Mouse (Mus musculus): ENCODE data around the gene Kifc1.

Kifc1 gene

DNA sequence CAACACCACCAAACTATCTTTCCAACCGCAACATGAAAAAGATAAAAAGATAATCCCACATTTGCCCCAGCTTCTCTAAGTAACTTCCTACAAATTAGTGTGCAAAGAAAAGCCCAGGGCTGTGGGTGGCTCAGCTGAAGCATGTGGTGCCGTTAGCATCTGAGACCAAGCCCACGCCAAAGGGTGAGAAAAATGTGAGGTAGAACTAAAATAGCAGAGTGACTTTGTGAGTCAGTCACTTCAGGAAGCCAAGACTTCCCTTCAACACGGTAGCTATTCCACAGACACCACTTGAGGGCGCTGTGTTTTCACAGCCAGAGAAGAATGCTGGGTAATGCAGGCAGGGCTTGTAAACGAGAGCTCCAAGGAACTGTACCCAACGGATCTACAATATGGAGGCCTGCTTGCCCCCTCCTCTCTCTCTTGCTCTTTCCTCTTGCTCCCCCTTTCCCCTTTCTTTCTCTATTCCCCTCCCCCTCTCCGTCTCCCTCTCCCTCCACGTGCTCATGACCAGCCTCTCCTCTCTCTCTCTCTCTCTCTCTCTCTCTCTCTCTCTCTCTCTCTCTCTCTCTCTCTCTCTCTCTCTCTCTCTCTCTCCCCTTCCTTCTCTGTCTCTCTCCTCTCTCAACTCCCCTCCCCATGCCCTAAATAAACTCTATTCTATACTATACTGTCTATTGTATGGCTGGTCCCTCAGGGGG lies 25.0 kb downstream of the Kifc1 start:
- in situ Hi-C loops (cut with MboI; ENCODE audit: unreplicated experiment in 2 of 2) = loop anchor here in 1 of 2 experiments (25.0 kb wide), 1 partner anchor 547 kb away; no protein-coding TSS in a partner anchor

DNA sequence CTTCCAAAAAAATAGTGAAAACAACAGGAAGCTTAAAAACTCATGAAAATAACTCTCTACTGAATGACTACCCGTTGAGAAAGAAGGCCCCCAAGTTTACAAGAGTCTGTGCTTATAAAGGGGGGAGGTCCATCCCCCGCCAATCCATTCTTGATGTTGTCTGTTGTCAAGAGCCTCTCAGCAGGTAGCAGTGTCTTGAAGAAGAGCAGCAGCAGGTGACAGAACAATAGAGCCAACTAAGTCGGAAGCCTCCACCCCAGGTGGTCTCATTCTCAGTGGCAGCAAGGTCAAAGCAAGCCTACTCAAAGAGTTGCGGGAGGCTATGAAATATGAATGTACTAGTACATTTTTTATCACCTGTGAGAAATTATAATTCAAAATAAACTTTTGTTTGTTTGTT lies 32.6 kb downstream of the Kifc1 start:
- in situ Hi-C loops (cut with MboI; ENCODE audit: unreplicated experiment in 2 of 2) = loop anchor here in 1 of 2 experiments (25.0 kb wide), 1 partner anchor 554 kb away; no protein-coding TSS in a partner anchor

DNA sequence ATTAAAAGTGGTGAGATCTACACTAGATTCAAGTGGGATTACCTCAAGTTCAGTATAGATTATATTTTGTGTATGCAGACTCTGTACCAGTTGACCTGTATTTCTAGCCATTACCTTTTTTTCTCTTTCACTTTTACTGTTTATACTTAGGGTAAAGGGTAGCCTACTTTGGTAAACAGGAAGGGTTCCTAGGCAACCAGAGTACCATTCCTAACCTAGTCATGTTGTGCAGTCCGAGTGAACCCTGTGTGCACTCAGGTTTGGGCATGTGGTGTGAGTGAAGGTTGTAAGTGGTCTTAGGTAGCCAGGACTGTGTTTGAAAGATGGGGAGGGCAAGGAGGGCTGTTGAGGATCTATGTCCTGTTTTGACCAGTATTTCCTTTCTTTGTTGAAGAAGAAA lies 39.1 kb downstream of the Kifc1 start:
- in situ Hi-C loops (cut with MboI; ENCODE audit: unreplicated experiment in 2 of 2) = loop anchor here in 1 of 2 experiments (25.0 kb wide), 1 partner anchor 561 kb away; no protein-coding TSS in a partner anchor

DNA sequence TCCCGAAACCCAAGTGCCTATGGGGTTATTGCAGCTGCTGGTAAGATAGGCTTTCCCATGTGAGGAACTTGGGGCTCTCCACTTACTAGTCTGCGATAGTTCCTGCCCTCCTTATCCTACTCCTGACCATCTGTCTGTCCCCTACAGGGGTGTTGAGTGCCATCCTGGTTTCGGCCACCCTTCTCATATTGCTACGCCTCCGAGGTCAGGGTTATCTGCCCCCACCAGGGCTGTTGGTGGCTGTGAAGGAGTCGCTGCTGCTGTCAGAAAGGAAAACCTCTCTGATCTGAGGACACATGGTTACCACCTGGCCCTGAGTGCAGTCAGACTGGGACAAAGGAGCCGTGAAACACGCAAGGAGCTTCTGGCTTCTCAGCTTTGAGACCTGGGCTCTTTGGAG lies 42.3 kb downstream of the Kifc1 start:
- in situ Hi-C loops (cut with MboI; ENCODE audit: unreplicated experiment in 2 of 2) = loop anchor here in 1 of 2 experiments (25.0 kb wide), 1 partner anchor 811 kb away; the partner anchor contains the start of gene Zfp763

DNA sequence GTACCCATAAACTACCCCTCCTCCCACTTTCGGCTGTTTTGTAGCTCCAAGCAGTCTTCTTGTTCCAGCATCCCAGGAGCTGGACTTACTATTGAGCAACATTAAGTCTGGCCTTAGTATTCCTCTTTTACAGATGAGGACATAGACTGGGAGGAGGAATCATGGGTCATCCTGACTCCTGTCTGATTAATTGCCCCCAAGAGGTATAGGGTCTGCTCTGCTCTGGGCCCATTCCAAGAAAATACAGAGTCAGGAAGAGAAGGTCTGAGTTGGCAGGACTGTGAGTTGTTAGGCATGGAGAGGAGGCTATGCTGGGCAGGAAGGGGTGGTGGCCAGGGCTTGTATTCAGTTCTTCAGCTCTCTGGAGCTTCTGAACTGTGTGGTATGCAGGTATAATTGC lies 46.3 kb downstream of the Kifc1 start:
- in situ Hi-C loops (cut with MboI; ENCODE audit: unreplicated experiment in 2 of 2) = loop anchor here in 1 of 2 experiments (25.0 kb wide), 1 partner anchor 807 kb away; the partner anchor contains the start of gene Zfp763

DNA sequence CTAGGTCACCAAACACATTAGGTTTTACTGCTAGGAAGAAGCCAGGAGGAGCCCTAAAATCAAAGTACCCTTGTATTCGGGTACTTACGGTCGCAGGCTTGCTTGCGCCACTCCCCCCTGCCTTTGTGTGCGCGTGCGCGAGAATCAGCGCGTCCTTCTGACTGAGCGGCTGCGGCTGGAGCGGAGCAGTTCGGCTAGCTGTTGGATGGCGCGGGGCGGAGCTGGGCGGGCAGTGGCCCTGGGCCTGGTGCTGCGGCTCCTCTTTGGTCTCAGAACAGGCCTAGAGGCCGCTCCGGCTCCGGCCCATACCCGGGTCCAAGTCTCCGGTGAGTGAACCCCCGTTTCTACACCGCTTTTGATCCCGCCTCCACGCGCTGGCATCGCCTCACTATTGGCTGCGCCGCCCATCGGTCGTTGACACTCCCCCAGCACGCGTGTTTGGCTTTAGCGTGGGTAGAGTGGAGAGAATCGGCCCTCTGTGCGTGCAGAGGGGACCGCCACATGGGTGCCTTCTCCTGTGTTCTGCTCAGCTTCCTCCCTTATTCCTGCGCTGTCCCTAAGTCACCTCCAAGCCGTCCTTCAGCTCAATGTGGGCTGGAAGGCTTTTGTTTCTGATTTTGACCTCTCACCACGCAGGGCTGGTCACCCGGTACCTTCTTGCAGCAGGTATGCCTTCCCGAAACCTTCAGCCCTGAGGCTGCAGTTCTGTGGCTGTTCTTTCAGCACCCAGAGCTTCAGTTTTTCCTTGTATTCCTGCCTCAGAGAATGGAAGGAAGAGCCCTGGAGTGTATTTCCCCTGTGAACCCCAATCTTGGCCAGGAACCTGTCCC lies 47.3 kb downstream of the Kifc1 start, which contains the start of gene Cd320:
Gene Cd320 (plus strand): TSS at position 126 of the 830 bp plus-strand sequence.
- in situ Hi-C loops (cut with MboI; ENCODE audit: unreplicated experiment in 2 of 2) = loop anchor here in 1 of 2 experiments (25.0 kb wide), 1 partner anchor 806 kb away; the partner anchor contains the start of gene Zfp763

DNA sequence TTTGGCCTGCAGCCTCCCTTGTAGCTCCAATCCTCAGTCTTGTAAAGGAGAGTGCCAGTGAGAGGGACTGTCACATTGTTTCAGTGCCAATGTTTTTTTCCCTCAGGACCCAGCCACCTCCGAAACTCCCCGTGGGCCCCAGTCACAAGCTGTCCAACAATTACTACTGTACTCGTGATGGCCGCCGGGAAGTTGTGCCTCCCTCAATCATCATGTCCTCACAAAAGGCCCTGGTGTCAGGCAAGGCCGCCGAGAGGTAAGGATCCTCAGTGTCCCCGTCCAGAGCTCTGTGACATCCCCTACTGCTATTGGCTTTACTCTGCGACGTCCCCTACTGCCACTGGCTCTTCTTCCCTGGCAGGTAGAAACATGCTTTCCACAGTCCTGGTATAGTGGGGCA lies 60.9 kb downstream of the Kifc1 start:
- in situ Hi-C loops (cut with MboI; ENCODE audit: unreplicated experiment in 2 of 2) = loop anchor here in 1 of 2 experiments (25.0 kb wide), 1 partner anchor 792 kb away; the partner anchor contains the start of gene Zfp763

DNA sequence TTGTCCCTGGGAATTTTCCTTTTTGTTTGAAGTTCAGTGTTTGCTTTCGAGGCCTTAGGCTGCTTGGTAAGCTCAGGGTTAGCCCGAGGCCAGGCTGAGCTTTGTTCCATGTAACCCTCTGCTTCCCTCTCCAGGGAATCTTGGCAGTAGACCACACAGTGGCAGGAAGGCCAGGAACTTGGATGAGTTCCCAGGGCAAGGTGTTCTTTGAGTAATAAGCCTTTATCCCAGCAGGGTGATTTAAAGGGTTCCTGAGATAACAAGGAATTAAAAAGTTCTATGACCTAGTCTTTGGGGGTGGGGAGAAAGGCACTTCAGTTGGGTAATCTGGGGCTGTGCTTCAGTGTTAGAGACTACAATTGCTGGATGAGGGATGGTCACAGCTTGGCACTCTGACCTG lies 61.6 kb downstream of the Kifc1 start:
- in situ Hi-C loops (cut with MboI; ENCODE audit: unreplicated experiment in 2 of 2) = loop anchor here in 1 of 2 experiments (25.0 kb wide), 1 partner anchor 792 kb away; the partner anchor contains the start of gene Zfp763

DNA sequence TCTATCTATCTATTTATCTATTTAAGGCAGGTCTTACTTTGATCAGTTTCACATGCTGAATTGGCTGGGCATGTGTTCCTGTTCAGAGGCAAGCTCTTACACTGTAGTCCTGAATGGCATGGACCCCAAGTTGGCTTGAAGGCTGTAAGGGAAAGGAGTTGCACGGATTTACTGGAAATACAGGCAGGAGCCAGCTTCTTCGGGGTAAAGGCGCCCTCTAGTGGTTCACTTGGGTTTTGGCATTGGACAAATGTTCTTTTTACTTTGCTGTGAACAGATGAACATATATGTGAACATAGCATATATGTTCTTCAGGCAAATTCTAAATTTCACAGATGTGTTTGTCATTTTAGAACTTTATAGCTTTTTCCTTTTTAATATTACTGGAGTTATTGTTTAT lies 63.6 kb downstream of the Kifc1 start:
- in situ Hi-C loops (cut with MboI; ENCODE audit: unreplicated experiment in 2 of 2) = loop anchor here in 1 of 2 experiments (25.0 kb wide), 1 partner anchor 790 kb away; the partner anchor contains the start of gene Zfp763
